Mouse (Mus musculus): ENCODE measurements at regions not wholly inside any gene's neighbourhood (a gene's known extent, or its start where the extent isn't known, plus 50 kb on each side); places are given as distances from the start of the nearest gene placed in this dataset.

- TF ChIP-seq CTCF (IDR thresholded peaks at IDR 0.05; ENCODE audit: extremely low read depth, insufficient read depth, low read length) (no peak), POLR2A (IDR thresholded peaks at IDR 0.05; ENCODE audit: extremely low read depth, insufficient read depth, low read length) (no peak)
These were observed 218.8 kb upstream of the Krr1 start for GRCm38 (mm10) chr10:111753646-111754045.
